Mouse (Mus musculus) adrenal gland (tissue): Measurements from ENCODE around the gene Clpb.

Experiments used
- intact Hi-C: fragments of 180-260 bp; cut with DNase I; formaldehyde crosslinking; loops from one replicate; pipeline ENCODE4 v1.15.1; 2025

The Clpb gene

DNA sequence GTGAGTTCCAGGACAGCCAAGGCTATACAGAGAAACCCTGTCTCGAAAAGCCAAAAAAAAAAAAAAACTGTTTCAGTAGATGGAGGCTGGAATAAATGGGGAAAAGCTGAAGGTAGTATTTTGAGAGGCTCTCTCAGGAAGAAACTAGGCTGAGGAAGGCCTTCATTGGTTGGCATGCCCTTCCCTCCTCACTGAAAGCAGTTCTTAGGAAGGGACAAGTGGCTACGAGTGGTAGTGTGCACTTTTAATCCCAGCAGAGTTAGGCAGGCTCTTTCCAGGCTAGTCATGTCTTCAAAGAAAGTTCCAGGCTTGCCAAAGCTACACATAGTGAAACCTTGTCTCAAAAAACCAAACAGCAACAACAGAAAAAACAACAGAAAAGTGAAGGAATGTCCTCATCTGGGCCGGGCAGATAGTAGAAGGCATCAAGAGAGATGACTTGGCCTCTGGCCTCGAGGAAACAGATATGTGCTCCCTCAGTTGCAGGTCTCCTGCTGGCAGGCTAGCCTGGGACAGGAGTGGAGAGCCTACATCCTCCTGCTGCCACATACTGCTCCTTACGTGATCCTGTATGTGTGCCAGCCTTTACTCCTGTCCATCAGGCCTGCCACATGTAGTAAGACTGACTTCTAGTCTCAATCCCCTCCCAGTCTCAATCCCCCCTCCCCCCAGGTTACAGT is 8.3 kb downstream of the Clpb start:
- intact Hi-C loops = loop anchor here (5.0 kb wide), 1 partner anchor 221 kb away; no protein-coding TSS in a partner anchor

DNA sequence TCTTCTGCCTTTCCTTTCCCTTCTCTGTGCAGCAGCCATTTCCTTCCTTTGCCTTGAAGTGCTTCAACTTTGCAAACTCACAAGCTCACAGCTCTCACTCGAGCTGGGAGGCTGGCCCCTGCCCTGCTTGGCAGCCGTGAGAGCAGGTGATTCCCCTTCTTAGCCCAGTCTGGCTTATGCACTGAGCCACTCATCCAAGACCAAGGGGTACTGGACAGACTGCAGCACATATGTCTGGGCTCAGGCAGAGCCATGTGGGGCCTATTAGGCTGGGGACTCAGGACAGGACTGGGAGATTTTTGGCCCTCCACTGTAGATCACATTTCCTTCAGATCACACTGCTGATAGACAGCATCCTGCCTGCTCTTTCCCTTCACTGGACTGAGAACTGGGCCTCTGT is 10.1 kb downstream of the Clpb start:
- intact Hi-C loops = loop anchor here (5.0 kb wide), 1 partner anchor 219 kb away; no protein-coding TSS in a partner anchor

DNA sequence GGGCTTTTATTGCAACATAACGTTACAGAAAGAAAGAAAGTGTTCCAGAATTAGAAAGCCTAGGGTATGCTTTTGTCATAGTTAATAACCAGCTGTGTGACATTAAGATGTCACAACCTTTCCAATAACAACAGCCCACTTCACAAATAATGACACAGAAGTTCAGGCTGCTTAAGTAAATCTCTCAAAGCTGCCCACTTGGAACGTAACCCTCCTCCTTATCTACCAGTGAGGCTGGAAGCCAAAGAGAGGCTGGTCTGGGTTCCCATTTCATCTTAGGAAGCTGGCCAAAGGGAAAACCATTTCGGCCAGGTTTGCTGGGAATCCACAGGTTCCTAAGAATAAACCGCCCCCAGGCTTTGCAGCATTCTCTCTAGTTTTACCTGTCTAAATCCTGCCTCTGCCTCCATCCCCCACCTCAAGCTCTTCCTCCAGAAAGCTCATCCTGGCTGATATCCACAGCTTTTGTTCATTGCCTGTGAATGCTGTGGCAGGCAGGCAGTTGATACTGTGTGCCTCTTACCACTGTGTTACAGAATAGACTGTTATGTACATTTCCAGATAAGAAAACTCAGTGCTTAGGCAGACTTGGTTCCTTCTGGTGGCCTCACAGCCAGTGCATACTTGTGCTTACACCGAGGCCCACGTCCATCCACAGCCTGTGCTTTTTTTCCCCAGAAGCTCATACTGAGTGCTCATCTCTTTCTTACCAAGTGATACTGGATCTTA is 12.8 kb downstream of the Clpb start:
- intact Hi-C loops = loop anchor here (5.0 kb wide), 2 partner anchors 146 to 161 kb away; partner anchors contain the start of gene Inppl1

DNA sequence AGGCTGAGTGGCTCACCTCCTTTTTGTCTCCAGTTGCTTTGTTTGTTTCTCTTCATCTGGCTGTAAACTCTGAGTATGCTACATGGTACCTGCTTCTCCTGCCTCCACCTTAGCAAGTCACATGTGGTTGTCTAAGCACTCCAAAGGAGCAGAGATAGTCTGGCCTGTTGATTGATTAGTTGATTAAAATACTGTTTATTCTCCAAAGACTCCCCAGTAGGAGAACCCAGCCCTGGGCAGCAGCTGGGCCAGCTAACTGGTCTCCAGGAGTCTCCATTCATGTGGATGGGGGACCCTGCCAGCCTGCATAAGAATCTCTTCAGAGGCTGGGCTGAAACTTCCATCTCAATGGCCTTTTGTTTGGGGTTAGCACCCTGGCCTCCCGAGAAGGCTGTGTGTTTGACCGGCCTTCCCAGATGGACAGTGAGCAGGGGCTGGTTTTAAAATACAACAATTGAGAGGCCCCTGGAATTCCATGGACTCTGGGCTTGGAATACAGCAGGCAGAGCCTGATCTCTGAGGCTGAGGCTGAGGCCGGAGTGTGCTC is 13.4 kb downstream of the Clpb start:
- intact Hi-C loops = loop anchor here (5.0 kb wide), 2 partner anchors 145 to 160 kb away; partner anchors contain the start of gene Inppl1

DNA sequence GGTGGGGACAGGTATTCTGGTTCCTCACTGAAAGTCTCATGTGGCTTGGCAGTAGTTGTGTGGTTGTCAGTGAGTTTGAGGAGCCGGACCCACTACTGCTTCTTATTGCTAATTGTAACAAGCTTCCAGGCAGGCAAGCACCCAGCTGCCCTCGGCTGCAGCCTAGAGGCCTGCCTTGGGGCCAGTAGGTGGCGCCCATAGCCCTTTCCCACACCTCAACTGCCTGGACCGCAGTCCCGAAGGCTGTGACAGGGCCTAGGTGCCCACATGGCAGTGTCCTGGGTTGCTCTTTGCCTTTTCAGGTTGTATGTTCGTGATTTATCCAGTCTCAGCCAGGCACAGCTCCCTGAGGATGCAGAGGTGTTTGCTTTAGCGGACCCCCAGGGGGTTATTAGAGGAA is 16.2 kb downstream of the Clpb start:
- intact Hi-C loops = loop anchor here (5.0 kb wide), 2 partner anchors 143 to 158 kb away; partner anchors contain the start of gene Inppl1

DNA sequence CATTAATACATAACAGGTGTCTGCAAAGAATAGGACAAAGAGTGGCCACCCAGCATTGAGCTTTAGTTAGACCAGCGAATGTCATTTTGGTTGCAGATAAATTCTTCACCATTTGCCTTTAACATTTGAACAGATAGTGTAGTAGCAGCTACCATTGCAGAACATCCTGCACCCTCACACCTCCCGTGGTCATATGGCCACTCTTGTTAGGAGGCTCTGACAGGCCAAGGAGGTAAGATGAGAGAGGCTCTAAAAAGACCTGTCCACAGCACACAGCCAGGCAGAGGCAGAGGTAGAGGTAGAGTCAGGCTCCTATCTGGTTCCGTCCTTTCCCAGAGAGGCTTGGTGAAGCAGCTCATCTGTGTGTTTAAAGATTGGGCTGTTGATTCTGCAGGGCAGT is 17.5 kb downstream of the Clpb start:
- intact Hi-C loops = no loop called here

DNA sequence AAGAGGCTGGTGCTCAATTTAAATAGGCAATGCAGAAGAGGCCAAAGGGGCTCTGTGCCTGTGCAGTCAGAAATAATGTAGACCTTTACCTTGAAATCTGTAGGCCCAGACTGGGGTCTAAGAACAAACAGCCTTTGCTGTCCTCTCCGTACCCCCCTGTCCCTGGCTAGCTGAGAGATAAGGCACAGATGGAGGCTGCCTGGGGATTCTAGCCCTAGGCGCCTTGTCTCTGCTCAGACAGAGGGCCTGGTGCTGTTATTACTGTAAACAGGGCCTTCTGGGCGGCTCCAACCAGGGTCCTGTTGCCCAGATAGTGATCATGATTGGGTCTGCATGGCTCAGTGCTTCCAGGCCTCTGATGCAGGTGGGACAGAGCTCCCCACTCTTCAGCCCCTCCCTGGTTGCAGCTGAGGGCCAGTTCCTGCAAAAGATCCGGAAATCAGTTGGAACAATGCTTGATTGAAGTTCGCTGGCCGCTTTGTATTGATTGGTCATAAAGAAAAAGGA is 18.2 kb downstream of the Clpb start:
- intact Hi-C loops = no loop called here

DNA sequence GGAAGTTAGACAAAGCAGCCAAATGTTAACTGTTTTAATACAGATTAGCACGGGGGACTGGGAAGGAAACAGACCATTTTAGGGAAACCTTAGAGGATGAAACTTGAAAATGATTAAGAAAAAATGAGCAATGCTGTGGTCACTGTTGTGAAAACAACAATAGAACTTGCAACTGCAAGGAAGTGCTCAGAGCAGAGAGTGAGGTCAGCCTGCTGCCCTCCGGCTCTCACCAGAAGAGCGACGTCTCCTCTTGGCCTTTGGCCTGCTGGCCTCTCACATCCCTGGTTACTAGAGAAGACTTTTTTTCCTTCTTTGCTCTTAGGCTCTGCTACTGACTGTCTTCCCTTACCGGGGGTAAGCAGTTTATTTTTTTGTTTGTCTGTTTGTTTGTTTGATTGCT is 19.5 kb downstream of the Clpb start:
- intact Hi-C loops = no loop called here

DNA sequence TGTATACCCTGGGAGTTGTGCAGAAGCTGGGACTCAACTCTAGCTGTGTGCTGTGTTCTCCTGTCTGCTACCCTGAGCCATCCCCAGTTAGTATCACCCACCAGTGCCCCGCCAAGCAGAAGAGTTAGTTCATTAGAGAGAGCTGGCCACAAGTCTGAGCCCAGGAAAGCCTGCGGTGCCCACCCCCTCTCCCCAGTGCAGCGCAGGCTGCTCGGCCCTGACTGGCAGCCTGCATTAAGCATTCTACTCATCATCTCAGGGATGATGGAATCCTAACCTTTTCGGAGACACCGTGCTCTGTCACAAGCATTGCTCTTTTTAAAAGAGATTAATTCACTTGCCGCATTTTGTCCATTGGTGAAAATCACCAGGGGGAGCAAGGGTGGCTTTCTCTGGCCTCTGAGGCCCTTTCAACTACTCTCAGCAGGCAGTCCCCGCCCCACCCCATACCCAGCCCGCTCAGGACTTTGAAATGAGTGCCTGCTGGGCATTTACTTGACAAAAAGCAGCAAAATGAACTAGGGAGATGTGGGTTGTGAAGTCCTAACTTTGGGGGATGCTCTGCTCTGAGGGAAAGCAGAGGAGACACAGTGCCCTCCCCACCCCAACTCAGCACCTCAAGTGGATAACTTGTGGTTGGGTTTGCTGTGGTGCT is 20.7 kb downstream of the Clpb start:
- intact Hi-C loops = no loop called here

DNA sequence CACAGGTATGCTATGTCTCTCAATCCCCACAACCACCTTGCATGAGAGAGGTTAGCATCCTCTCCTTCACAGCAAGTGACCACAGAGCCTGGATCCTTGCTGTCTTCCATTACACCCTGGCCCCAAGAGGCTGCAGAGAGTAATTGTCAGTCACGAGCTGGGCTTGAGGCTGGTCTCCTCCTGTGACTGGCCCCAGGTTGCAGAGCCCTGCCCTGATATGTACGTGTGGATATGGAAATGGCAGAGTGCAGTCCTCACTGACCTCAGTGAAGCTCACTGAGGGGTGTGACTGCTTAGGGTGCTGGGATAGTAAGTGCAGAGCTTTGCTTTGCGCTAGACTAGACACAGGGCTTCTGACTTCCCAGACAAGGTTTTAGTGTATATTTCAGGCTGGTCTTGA is 21.2 kb downstream of the Clpb start:
- intact Hi-C loops = no loop called here

DNA sequence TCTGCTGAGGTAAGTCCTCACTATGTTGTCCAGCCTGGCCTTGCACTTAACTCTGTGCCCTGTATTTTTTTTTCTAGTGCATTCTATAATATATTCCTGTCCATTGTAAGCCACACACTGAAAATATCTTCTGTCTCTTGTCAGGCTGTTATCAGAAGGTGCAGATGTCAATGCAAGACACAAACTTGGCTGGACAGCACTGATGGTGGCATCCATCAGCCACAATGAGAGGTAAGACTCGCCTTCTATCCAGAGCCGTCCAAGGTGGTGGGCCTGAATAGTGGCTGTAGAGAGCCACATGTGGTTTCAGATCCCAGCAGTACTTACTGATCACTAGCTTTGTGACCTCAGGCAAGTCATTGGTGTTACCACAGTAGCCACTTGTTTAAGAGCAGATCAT is 23.7 kb downstream of the Clpb start:
- intact Hi-C loops = no loop called here

DNA sequence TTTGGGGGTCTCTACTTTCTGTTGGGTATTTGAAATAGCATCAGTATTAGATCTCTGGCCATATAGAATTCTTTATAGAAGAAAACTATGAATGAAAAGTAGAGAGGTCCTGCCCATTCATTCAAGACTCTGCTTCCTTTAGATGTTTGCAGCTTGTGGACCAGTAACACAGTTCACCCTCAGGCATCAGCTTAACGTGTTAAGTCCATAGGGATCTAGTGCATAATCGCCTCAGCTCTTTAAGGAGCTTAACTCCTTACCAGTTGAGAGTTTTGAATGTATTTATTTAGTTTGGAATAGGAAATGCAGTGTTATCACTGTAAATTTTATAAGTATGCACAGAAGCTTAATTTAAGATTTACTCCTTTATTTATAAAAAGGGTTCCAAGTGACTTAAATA is 27.0 kb downstream of the Clpb start:
- intact Hi-C loops = no loop called here

DNA sequence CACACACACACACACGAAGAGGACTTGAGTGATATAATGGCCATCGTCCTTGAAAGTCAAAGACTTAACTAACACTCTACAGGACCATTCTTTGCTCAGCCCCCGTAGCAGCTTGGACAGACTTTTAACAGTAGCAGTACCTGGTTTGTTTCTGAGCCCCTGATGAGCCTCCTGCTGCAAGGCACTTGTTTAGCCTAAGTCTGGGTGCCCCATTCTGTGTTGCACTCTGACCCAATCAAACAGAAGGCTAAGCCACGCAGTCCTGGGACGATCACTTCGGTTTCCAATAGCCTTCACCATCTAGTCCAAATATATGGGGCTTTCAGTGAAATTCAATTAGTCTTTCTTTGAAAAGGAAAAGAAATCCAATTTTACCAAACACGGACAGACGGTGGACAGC is 28.4 kb downstream of the Clpb start:
- intact Hi-C loops = no loop called here

DNA sequence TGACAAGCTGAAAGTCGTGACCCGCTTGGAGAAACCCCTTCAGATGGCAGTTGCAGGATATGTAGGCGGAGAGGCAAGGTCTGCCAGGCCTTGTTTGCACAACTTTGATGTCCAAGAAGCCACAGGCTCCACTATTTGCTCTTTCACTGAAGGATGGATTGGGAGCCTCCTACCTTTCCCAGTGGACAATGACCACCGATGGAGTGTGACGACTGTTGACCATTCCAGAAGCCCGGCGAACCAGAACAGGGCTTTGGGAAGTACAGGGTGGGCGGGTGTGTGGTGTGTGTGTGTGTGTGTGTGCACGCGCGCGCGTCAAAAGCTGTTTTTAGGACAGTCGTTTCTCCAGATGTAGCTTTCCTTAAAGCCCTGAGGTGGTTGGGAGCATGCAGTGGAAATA is 29.0 kb downstream of the Clpb start:
- intact Hi-C loops = no loop called here

DNA sequence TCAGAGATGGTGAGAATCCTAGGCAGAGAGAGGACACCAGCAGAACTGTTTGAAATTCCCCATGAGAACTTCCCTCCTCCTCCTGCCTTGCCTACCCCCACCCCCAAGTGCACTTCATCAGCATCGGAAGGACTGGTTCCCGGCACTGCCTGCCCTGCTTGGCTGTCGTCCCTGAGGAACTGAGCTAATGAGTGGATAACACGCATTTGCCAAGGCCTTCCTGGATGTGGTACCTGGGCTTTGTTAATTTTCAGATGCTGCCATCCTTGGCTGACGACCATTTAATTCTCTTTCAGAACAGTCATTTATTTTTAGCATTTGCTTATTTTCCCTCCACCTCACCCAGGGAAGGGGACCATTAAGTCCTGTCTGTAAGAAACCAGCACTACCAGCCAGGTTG is 32.0 kb downstream of the Clpb start:
- intact Hi-C loops = no loop called here

DNA sequence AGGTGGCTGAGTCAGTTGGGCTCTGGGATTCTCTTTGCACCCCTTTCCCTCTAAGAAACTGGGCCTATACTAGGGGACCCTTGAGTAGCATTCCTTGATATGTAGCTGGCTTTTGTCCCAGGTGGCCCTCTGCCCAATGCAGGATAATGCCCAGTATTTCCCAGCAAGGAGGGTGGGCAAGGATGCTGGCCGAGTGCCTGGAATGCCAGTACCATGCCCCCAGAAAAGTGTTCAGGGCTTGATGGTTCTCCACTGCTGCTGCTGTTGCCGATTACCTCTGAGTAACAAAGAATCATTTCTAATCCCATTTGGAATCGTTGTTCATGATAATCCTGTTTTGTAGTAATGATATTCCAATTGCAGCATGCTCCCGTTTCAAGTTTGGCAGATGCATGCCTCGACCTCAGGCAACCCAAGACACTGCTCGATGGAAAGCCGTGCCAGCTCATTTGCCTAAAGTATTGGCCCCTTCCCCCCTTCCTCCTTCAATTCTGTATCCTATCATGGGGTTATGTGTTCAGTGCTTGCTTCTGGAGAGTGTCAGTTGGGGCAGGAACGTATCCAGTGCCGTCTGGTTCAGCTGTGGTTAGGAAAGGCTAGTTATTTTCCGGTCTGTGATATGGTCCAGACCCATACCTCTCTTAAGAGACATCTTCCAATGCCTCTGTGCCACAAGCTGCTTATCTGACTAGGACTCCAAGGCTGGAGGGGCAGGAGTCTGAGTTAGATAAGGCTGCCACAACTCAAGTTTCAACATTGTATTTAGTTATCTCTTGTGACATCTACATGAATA is 33.7 kb downstream of the Clpb start:
- intact Hi-C loops = no loop called here

DNA sequence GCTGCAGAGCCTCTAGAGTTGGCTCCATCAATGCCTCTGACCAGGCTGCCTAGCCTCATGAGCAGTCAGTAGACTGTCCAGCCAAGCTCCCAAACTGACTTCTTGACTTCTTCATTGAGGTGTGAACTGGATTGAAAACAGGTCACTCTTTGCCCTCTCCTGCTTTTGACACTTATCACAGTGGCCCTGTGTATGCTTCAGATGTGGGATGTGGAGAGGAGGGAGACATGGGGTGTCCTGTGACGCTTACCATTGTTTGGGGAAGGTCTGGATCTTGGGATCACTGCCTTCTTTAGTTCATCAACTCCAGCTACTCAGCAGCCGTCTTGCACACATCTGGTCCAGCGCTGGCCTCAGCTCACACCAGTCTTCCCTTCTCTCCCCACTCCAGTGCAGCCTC is 36.9 kb downstream of the Clpb start:
- intact Hi-C loops = no loop called here

DNA sequence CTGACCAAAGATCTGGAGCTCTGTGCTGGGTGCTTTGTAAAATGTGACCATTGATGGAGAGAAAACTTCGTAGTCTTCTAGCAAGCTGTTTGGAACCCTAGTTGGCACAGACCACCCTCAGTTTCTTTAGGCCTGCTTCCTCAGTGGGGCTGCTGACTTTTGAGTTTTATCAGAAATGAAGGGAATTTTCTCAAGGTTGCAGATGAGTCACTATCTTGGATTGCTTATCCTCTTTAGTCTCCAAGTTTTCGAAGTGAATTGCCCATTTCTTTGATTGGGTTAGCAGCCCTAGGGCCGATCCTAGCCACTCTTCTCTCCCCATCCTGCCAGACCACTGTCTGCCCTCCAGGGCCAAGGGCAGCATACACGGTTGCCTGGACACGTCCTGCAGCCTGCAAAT is 39.3 kb downstream of the Clpb start:
- intact Hi-C loops = no loop called here

DNA sequence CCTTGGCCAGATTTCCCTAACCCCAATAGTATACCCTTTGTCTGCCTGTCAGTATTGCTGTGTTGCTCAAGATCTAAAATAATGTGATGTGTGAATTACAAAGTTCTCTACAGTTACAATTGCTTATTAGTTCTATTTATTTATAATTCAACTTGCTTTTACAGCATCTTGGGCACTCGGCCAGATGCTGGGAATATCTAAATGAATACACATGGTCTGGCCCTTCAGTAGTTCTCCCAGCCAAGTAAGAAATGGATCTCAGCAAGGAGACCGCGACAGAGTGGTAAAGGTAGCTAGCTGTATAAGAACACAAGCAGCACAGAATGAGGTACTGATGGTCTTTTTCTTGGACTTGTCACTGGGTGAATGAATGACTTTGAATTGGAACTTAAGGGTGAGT is 46.2 kb downstream of the Clpb start:
- intact Hi-C loops = no loop called here

DNA sequence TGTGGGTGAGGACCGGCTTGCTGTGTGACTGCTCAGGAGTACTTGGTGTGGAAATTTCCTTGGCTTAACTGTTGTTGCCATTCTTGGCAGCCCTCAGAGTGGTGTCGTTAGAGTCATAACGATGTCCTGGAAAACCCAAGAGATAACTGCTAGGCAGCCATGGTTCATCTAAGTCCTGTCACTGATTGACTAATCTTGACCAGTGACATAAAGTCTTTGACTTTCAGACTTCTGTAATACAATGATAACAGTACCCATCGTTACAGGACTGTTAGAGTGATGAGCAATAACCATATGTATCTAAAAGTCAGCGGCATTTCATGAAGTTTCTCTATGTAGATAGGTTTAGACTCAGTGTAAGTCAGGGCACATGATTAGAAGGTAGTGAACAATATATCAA is 46.8 kb downstream of the Clpb start:
- intact Hi-C loops = no loop called here

DNA sequence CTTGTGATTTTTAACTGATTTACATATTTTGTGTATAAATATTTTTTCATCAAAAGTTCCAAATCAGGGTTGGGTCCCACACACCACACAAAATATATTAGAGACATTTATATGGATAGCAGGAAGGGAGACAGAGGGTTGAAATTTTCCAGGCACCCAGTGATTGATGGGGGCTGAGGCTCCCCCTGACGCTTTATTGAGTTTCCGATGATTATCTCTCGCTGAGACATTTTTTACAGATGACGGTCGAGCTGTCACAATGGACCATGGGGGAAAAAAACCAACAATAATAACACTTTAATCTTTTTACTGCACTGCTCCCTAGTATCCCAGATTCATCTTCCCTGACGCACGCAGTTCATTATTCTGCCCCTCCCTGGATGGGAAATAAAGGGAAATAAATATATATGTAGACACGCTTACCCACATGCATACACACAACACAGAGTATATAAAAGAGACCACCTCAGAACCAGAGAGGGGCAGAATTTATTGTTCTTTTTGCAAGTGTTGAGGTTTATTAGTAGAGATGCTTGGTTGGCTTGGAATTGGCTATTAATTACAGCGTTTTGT is 50.5 kb downstream of the Clpb start:
- intact Hi-C loops = no loop called here
